Mouse (Mus musculus) 416B (cell line): ENCODE data around the gene Trim45.

Source experiments
- DNase-seq: peaks from one replicate; pipeline ENCODE4 v3.0.0; 2011; ENCODE audit warnings: low read depth

The Trim45 gene

DNA sequence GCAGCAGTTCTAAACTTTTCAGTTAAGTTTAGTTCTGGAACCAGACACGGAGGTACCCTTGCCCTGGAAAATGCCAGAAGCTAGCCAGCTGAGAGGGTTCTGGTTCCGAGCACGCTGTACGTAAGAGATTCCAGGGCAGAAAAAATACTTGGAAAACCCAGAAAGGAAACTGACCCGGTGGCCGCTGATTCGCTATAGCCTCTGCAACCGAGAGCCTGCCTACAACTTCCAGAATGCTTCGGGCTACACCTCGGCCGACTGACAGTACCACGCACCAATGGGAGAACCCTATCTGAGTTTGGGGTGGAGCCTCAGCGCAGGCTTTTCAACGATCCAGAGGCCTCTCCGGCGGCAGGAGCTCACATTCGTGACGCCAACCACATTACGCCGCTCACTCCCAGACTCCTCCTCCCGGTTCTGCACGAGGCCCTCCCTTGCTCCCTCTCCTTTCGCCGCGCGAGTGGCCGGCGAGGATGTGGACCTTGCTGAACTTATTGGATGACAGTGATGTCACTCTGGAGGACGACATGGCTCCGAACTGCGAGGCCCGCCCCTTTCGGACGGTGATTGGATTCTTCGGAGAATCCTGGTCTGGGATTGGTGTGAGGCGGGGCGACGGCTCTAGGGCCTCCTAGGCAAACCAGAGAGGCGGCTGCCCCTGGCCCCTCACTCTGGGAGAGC, at the start of gene Trim45:
Gene Trim45, plus strand, starts transcription at position 378 of the 681 bp plus-strand sequence.
- peak; percentile 100 for DNase-seq

DNA sequence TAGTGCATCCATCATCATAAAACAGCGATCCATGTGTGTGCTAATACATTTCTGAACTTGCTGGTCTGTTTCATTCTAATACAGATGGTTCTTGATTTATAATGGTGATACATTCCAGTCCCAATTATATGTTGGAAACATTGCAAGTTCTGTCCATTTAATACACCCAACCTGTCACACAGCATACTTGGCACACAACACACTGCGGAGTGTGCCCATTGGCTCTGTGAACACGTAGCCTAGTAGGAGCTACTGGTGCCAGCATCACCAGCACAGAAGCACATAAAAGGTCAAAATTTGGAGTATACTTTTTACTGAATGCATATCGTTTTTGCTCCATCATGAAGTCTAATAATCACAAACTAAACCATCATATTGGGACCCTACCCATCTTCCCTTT, 44.9 kb upstream of the Trim45 start:
- no peak for DNase-seq

DNA sequence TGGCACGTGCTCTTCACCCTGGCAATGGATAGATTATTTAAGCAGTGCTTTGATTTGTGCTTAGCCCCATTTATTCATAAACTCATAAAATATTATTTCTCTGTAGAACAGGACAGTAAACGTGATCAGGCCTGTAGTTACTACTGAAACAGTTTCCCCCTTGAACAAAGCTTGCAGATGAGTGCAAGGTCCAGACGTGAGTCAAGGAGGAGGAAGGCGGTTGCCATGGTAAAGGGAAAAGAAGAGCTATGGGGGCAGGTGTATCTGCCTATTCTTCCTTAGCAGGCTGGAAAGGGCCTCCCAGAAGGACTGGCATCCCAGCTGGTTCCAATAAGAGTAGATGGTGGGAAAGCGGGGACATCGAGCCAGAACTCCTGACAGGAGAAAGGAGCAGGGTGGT, 40.6 kb upstream of the Trim45 start:
- no peak for DNase-seq

DNA sequence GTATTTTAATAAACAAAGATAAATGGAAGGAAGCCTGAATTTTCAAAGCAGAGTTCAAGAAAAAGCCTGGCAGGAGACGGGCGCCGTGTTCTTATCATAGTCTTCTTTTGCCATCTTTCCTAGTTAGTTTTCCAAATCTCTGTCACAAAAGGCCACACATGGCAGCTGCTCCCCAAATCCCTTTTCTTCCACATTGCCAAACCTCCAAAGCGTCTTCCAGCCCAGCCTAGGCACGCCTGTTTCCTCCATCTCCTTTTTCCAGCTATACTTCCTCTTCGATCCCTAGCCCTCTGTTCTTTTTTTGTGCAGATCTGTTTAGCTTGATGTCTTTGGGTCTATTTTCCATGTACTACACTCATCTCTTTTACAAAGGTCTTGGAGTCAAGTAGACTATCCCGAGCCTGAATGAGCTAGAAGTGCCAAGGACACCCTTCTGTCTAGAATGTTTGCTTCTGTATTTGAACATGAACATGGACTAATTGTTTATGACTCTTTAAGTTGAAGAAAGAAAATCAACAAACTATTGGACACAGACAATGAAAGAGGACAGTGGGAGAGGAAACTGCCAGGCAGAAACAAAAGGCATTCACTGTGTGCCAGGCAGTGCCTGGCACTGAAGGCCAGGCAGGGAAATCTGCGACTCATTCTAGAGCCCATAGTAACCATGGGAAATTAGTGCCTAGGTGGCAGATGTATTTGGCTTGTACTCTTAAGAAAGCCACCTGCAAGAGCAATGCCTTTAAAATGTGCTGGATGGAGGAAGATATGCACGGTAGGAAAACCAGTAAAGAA, 40.0 kb upstream of the Trim45 start:
- no peak for DNase-seq

DNA sequence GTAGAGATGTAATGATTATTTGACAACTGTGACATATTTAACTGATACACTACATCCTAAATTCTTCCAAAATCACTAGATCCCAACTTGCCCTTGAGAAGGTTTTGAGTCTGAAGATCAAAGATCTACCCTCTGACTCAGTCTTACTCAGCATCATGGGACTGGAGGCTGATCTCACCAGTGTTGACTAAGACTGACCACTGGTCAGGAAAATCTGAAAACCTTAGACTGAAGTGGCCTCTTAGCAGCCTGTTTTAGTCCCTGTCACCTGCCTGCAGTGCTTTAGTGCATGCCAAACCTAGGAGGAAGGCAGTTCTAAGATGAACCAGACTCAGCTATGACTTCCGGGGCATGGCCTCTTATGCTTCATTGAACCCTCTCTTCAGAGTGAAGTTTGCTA, 32.8 kb upstream of the Trim45 start:
- peak; percentile 62 for DNase-seq

DNA sequence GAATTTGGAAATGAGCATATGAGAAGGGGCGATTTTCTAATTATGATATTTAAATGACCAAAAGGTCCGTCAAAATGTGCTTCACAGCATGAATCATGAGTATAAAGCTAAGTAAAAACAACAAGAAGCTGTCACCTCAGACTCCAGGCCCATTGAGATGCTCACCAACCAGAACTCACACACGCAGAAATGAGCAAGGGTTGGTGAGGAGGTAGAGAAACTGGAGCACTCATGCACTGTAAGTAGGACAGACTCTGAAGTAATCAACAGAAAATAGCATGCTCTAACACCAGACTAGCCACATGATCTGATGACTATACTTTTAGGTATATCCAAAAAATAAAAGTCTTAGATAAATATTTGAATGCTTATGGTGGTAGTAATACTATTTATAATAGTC, 31.6 kb upstream of the Trim45 start:
- DNase-seq = no peak

DNA sequence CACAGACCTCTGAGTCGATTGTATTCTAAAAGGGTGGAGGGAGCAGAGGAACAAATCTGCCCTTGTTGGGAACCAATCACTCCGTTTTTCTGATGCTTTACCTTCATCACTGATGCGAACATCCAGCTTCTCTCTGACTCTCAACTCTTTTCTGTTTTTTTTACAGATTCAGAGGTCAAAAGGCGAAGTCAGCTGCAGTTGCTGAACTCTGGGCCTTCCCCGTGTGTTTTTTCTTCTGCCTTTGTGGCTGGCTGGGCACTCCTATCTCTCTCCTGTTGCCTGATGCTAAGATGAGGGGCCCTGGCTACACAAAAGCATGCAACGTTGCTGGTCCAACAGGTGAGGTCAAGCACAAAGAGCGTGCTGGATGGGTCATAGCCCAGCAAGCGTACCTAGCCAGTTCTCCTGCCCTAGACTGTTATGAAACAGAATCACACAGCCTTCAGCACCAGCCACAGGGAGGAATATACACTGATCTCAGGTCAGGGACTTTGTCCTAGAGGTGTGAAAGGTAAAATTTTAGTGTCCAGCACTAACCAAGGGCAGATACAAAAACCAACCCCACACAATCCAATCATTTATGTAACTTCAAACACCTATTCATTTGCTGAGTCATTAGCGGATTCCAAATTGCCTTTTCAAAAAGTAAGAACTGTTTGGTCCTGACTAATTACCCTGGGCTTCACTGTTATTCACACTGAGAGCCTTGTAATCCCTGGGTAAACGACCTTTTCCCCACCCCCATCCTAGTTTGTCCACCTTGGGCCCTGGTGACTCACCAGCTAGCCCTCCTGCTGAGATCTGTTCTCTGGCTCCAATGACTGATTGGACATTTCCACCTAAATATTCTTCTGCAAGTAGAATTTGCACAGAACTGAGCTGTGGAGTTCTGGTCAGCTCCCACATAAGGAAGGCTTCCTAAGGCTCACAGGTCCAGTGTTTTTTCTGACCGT, 29.3 kb upstream of the Trim45 start:
- DNase-seq = peak; percentile 23

DNA sequence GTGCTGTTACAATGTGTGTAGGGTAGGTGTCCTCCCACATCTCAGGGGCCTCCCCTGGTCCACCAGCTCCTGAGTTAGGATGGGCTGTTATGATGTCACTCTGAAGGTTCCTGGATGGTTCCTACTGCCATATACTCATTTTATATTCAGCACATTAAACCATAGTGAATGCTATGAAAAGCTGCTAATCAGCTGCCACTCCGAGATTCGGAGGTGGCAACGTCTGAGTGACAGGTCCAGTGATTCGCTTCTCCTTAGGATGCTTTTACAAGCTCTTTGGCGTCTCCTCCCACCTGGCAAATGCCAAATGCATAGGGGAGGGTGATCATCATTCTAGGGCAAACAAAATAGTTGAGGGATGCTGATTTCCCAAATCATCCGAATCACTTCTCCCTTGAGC, 26.5 kb upstream of the Trim45 start:
- no peak for DNase-seq

DNA sequence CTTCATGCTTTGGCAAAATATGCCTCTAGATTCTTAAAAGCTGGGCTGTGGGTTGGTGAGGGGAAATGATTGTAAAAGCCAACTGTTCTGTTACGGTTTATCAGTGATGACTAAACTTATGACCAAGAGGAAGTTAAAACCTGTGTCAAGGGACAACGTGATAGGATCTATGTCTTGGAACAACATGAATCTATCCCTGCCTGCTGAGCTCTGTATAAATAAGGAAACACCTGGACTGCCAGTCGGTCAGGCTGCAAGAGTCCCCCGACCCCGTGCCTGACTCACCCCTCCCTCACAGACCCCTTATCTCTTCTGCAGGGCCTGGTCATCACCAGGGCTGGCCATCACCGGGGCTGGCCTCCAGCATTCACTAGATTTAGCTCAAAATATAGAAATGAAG, 15.9 kb upstream of the Trim45 start:
- peak; percentile 99 for DNase-seq

DNA sequence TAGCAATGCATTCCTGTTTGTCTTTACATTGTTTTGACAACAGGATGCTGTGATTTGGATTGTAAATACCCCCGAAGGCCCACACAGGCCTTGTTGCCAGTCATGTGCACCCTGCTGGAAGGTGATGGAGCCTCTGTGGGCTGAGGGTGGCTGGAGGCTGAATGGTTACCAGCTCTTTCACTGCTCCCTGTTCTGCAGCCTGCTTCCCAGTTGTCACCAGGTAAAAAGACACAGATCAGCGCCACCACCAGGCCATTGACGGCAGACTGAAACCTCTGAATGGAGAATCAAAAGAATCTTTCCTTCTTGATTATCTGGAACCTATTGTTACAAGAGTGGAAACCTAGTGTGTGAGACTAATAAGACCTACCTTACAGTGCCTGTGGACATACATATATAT, 15.1 kb upstream of the Trim45 start:
- peak; percentile 68 for DNase-seq

DNA sequence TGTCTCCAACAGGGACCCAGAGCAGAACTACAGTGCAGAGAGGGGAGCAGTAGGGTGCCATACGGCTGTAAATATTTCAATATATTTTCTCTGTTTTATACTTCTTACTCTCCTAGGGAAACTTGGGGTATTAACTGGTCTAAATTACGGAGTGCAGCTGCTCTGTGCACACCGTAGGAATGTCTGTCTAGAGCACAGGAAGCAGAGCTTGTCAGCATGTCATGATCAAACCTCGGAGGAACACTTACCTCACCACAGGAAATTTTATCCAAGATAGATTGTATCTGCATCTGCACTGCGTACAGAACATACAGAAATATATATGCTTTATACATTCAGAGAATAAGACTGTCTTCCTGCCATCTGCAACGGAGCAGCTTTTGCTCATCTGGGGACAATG, 13.4 kb upstream of the Trim45 start:
- peak; percentile 72 for DNase-seq

DNA sequence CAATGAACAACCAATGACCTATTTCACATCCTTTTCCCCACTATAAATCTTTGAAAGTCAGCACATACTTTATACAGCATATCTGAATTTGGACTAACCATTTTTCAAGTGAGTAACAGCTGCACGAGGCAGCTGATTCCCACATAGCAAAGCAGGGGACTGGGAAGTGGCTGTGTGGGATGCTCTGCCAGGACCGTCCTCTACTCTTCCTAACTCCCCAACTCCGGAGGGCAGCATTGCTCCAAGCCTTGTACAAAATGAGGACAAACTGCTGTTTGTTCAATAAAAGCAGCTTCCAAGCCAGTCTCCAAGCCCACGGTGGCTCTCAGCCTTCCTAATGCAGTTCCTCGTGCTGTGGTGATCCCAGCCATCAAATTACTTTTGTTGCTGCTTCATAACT, 11.4 kb upstream of the Trim45 start:
- no peak for DNase-seq

DNA sequence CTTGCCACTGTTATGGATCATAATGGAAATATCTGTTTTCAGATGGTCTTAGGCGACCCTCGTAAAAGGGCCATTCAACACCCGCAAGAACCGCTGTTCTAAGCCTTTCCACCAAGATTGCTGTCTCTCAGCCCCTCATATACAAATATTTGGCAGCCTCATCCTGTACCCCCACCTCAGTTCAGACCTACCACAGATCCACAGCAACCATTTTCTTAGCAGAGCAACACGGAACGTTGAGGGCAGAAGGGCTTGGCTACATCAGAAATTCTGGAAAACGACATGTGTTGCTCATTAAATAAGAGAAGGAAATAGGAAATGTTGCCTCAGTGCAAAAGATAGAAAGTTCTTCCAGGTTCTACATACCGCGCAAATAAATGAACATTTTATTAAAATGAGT, 11.0 kb upstream of the Trim45 start:
- no peak for DNase-seq

DNA sequence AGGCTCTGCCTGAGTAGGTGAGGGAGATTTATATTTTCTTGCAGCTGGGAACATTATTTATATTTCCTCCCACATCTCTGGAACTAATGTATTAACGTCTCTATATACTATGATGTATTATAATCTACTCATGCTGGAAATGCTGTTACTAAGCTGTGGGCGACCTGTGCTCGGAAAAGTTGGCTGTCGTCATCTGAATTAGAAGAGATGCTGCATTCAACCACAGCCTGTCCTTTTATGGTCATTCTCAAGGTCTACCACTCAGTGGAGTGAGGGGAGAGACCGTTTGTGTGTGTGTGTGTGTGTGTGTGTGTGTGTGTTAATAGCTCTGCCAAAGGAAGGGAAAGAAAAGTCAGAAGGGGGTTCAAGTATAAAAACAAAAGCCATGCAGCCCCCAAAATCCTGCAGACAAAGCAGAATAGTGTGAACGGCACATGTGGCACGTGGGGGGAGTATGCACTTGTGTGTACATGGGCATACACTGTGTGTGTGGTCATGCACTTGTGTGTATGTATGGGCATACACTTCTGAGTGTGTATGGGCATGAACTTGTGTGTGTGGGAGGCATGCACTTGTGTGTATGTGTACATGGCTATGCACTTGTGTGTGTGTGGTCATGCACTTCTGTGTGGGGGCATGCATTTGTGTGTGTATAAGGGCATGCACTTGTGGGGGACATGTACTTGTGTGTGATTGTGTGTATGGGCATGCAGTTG, 10.3 kb upstream of the Trim45 start:
- DNase-seq = peak; percentile 85

DNA sequence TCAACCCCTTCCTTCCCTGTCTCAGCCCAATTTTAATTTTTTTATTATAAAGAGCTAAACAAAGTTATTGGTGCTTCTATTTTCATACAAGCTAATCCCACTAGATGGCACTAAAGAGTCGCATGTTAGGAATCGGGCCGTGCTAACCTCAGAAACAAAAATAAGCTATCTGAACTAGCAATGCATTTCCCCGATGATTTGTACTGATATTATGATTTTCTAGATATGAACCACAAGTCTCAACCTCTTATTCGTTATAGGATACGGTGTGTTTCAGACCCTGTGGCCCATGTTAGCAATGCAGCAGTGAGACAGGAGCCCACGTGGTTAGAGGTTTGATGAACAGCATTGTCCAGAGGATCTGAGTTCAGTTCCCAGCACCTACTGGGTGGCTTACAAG, 5.2 kb upstream of the Trim45 start:
- peak; percentile 86 for DNase-seq

DNA sequence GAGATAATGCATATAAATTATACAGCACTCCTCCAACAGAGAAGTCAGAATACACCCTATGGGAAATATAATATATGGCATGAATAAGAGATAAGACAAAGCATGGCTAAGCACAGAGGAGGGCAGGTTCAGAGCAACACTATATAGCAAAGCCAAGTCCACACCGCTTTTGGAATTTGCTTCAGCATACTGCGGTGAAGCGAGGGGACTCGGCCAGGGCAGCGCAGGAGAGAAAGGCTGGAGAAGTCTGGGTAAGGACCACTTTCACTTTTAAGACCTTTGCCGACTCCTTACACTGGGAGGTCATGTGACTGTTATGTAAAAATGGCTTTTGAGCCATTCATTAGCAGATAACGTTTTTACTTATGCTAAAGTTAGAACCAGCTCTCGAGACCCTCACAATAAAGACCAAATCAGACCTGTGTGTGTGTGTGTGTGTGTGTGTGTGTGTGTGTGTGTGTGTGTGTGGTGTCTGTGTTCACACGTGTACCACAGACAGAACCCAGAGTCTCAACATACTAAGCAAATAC, 1.3 kb upstream of the Trim45 start:
- DNase-seq = peak; percentile 73

DNA sequence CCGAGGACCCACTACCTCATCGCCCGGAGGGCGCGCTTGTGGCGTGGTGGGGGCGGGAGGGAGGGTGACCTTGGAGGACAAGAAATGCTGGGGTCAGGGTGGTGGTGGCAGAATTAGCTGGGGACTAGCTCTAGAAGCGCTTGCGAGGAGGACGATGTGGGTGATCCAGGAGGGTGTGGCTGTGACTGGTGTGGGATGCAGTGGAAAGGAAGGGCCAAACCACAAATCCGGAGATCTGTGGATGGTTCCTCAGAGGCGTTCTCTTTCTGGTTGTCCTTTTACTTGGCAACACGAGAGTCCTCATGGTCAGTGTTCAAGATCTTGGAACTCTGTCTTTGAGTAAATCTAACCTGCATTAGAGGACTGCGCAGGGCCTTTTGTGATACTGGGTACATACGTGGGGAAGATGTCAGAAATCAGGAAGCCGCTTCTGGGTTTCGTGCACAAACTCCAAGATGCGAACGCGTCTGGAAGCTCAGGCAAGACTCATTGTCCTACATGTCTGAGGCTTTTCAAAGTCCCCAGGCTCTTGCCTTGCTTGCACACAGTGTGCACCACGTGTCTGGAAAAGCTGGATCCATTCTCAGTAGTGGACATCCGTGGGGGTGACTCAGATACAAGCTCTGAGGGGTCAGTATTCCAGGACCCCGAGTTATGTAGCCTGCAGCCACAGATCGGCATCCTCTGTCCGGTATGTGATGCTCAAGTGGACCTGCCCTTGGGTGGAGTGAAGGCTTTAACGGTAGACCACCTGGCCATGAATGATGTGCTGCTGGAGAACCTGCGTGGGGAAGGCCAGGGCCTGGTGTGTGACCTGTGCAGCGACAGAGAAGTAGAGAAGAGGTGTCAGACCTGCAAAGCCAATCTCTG, 739 bp downstream of the Trim45 start:
- no peak for DNase-seq

DNA sequence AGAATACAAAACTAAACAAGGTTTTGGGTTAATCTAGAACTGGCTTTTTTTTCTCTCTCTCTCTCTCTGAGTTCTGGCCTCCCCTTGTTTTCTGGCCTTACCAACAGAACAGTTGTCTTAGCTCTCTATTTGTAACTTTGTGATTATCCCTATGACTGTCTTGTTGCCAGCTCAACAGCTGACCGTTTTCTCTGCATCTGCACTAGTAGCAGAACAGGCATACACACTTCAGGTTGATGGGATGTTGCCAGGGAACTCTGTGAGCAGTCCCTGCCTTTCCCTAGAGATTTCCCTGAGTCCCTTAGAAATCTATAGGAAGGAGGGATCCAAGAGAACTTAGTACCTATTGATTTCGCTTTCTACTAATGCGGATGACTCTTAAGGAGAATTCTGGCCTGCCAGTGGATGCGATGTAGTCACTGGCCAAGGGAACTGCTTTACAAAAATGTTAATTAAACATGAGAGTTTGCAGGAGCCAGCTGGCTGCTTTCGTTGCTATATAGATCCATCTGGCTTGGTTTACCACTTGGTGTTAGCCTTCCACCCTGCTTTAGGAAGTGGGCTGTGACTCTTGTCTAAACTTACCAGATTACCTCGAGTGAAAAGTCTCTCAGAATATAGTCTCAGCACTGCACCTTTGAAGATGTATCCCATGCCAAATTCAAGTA, 2.2 kb downstream of the Trim45 start:
- DNase-seq = no peak

DNA sequence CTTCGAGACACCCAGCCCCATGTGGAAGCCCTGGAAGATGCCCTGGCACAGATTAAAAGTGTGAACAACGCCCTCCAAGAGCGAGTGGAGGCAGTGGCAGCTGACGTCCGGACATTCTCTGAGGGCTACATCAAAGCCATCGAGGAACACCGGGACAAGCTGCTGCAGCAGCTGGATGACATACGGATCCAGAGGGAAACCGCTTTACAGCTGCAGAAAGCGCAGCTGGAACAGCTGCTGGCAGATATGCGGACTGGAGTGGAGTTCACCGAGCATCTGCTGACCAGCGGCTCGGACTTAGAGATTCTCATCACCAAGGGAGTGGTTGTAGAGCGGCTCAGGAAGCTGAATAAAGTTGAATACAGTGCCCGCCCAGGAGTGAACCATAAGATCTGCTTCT, 3.2 kb downstream of the Trim45 start:
- no peak for DNase-seq
